Mouse (Mus musculus) neural tube, embryonic 11.5 days (tissue): ENCODE data around the gene Krt16. TPM values are rescaled to one million over a fixed set of nuclear protein-coding genes. Genes with fewer than 3 reads are reported as not detected.
A peak's percentile ranks its signal among the peaks of the same experiment; 100 is the strongest.

Experiments
- ATAC-seq: fragments of 200-750 bp; cut with Nextera tagmentation; 2 replicates; pipeline ENCODE4 v1.8.0; 2017; ENCODE audit warnings: moderate number of reproducible peaks, mild to moderate bottlenecking, moderate TSS enrichment, moderate library complexity; ENCODE audit not compliant: insufficient read depth, low FRiP score, low TSS enrichment
- DNase-seq: peaks from one replicate; pipeline ENCODE4 v3.0.0-alpha.2; 2015; ENCODE audit warnings: low spot score
- H3K27ac ChIP-seq: fragments of 300-500 bp; sonication (generic); 2 replicates; pipeline ENCODE4 v1.5.1; 2014; ENCODE audit warnings: low read depth, mild to moderate bottlenecking, low read length
- H3K27me3 ChIP-seq: fragments of 300-500 bp; sonication (generic); 2 replicates; pipeline ENCODE4 v1.6.1; 2014; ENCODE audit warnings: mild to moderate bottlenecking, low read length, mixed read lengths; ENCODE audit not compliant: control insufficient read depth, insufficient read depth
- H3K36me3 ChIP-seq: fragments of 300-500 bp; sonication (generic); 2 replicates; pipeline ENCODE4 v1.6.1; 2014; ENCODE audit warnings: mild to moderate bottlenecking, low read length, moderate library complexity, mixed read lengths; ENCODE audit not compliant: control insufficient read depth, insufficient read depth
- H3K4me1 ChIP-seq: fragments of 300-500 bp; sonication (generic); 2 replicates; pipeline ENCODE4 v1.6.1; 2014; ENCODE audit warnings: low read length, mixed read lengths; ENCODE audit not compliant: control insufficient read depth, insufficient read depth
- H3K4me2 ChIP-seq: fragments of 300-500 bp; sonication (generic); 2 replicates; pipeline ENCODE4 v1.6.1; 2014; ENCODE audit warnings: low read depth, mild to moderate bottlenecking, moderate library complexity
- H3K4me3 ChIP-seq: fragments of 300-500 bp; sonication (generic); 2 replicates; pipeline ENCODE4 v1.5.1; 2014; ENCODE audit warnings: low read depth, low read length
- H3K9ac ChIP-seq: fragments of 300-500 bp; sonication (generic); 2 replicates; pipeline ENCODE4 v1.6.1; 2014; ENCODE audit warnings: mild to moderate bottlenecking, low read length
- H3K9me3 ChIP-seq: fragments of 300-500 bp; sonication (generic); 2 replicates; pipeline ENCODE4 v1.6.1; 2016; ENCODE audit warnings: low read length; ENCODE audit not compliant: control insufficient read depth
- WGBS: fragments of 180-500 bp; shearing (Covaris S2); extraction: QIAGEN DNeasy Blood & Tissue Kit; methylation state at CpG from one replicate; pipeline ENCODE4 v1.1.7; 2014; 5-methylcytosine and 5-hydroxymethylcytosine counted together
- polyA plus RNA-seq: library from polyadenylated mRNA; unstranded; fragments of >200 nt; fragmentation: Nextera tagmentation; extraction: Ambion mirVana; gene quantifications from 2 replicates; pipeline ENCODE4 v1.2.1, GENCODE M21; 2014

Gene Krt16
- polyA plus RNA-seq, 1 experiment from 2014 or later: not detected

DNA sequence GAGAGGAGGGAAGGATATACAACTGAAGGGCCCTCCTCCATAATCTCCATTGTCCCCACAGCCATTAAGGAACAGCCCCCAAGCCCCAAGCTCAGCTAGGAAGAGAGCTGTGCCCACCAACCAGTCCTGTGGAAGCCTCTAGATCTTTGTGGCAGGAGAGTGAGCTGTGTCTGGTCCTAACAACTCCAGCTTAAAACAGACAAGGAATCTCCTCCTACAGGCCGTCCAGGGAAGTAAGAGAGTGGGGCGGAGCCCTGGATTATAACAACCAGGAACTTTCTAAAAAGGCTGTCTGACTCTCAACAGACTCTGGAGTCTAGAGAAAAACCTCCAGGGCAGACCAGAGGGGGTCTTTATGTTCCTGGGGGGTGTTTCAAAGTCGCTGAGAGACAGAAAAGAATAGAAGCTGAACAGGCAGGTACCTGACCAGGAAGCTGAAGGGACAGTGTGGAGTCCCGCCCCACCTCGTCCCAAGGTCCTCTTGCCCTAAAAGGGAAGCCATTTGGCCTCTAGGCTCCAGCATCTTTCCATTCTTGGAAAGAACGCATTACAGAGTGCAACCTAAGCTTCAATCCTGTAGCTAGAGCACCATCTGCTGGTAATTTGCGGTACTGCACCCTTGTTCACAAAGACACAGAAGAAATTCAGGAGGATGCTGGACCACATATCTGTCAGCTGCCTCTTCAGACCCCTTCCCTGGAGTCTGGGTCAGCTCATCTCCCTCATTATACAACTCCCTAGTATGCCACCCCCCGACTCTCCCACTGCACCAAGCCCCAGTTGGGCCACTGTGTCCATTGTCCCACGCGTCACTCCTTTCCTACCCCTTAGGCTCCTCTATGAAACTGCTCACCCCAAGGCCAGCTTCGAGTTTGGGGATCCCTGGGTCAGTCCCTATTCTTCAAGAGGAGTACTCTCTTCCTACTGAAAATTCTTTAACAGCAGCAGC, 33.2 kb upstream of the Krt16 start:
- Histone ChIP-seq H3K36me3 (no peaks in the 10 kb centered on the region), H3K27me3 (no peaks in the 10 kb centered on the region), H3K9ac (no peak overlapping the region), H3K9me3 (no peaks in the 10 kb centered on the region), H3K4me3 (no peak overlapping the region), H3K4me1 (no peaks in the 10 kb centered on the region), H3K27ac (no peak overlapping the region), H3K4me2 (no peak overlapping the region)
- DNase-seq: peak; percentile 91
- WGBS: 21% methylated on average over 11 of the region's 11 CpGs
- no peak; the same call in 1 of the 2 replicates for ATAC-seq

DNA sequence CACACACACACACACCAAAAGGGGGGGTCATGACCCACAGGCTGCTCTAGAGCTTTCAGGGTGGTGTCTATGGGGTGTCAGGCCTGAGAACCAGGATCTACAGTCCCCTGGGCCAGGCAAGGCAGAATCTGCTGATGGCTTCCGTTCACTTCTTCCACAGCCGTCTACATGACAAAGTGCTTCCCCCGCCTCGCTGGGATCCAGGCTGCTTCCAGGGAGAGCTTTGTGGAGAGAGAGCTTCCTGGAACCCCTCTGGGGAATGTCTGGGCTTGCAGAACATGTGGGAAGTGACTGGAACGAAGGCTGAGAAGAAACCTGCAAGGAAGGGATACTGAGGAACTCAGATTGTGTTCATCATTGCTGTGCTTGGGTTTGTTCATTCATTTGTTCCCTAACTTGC, 30.1 kb upstream of the Krt16 start:
- Histone ChIP-seq H3K27me3 (no peaks in the 10 kb centered on the region), H3K36me3 (no peaks in the 10 kb centered on the region), H3K4me2 (no peak overlapping the region), H3K4me1 (no peaks in the 10 kb centered on the region), H3K27ac (no peak overlapping the region), H3K9me3 (no peaks in the 10 kb centered on the region), H3K4me3 (no peak overlapping the region), H3K9ac (no peak overlapping the region)
- no peak for DNase-seq
- no peak for ATAC-seq
- 71% methylated on average over 5 of the region's 5 CpGs for WGBS

DNA sequence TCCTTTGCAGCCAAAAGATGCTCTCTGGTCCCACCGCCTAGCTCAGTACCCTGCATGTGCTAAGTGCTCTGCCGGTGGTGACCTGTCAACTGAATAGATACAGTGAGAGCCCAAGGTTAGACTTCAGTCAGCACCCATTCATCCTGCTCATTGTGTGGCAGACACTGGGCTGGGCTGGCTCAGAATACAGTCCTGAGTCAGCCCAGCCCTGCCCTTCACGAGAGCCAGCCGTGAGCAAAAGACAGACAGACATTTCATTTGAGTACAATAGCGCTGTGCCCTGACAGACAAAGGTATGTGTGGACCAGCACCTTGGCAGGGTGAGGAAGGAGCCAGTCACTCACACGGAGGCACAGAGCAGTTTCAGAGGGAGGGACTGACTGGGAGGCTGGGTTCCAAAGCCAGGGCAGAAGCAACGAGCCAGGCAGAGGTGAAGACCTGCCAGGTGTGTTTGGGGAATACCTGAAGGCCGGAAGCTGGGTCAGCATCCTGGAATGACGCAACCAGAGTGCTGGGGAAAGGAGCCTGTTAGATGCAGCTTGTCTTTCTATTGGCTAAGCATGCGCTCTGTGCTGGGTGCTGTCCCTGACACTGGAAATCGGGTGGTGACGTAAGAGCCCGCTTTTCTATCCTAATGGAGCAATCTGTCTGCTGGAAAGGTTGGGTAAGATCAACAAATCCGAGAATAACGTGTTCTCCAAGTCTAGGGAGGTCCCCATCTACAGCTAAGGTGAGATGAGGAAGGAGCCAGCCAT, 29.2 kb upstream of the Krt16 start:
- H3K9ac ChIP-seq: no peak overlapping the region
- no peaks in the 10 kb centered on the region for H3K27me3 ChIP-seq
- no peak overlapping the region for H3K27ac ChIP-seq
- WGBS: 82% methylated on average over 15 of the region's 15 CpGs
- no peak overlapping the region for H3K4me2 ChIP-seq
- H3K4me3 ChIP-seq: no peak overlapping the region
- H3K4me1 ChIP-seq: no peaks in the 10 kb centered on the region
- H3K36me3 ChIP-seq: no peaks in the 10 kb centered on the region
- no peaks in the 10 kb centered on the region for H3K9me3 ChIP-seq
- ATAC-seq (no peak), DNase-seq (no peak)

DNA sequence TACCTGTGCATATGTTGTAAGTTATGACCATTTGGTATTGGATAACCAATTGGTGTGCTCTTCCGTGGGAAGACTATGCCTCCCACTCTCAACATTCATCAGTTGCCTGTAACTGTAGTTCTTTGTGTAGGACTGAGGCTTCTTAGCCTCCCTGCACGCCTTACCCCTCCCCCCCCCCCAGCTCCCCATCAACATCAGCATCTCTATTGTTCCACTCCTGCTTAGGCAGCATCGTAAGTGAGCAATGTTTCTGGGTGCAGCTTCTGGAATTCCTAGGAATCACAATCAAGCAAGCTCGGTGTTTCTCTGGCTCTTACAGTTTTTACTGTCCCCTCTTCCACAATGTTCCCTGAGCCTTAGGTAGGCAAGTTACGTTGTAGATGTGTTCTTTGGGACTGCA, 26.8 kb upstream of the Krt16 start:
- 52% methylated on average over 5 of the region's 5 CpGs for WGBS

DNA sequence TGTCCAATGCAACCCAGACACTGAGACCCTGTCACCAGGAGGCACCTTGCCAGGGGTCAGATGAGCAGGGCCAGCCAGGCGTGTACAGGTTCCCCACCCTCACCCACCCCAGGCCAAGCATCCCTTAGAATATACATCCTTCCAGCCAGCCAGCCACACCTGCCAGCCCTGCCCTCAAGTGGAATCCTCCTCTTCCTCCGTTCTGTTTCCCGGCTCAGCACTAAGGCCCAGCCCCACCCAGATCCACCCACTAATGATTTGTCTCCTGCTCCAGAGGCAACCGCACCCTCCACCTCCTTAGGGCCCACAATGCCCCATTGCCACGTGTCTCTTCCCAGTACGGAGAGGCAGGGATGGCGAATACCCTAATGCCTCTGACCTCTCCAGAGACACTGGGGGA, 26.0 kb upstream of the Krt16 start:
- no peak overlapping the region for H3K4me3 ChIP-seq
- 71% methylated on average over 7 of the region's 7 CpGs for WGBS
- H3K27ac ChIP-seq: no peak overlapping the region

More for the DNA sequence above, 26.8 kb upstream of the Krt16 start:
- ATAC-seq (no peak), DNase-seq (no peak)
- Histone ChIP-seq H3K9me3 (no peaks in the 10 kb centered on the region), H3K4me1 (no peaks in the 10 kb centered on the region), H3K27ac (no peak overlapping the region), H3K36me3 (no peaks in the 10 kb centered on the region), H3K4me3 (no peak overlapping the region), H3K27me3 (no peaks in the 10 kb centered on the region), H3K4me2 (no peak overlapping the region), H3K9ac (no peak overlapping the region)

DNA sequence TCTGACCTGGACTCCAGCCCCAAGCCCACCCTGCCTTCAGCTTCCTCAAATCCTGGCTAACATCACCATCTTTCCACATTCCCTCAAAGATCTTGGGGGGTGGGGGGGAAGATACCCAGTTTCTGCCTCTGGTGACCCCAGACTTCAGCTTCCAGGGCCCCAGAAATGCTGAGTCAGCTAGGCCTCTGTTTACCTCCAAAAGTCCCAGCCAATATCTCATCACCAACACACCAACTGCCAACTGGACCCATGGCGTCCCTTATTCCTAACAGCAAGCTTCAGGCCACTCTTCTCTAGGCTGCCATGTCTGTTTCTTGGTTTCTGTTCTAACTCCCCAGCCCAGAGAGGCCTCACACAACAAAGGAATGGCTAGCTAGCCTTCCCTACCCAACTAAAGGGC, 23.2 kb upstream of the Krt16 start:
- DNase-seq (no peak), ATAC-seq (no peak)
- Histone ChIP-seq H3K36me3 (no peaks in the 10 kb centered on the region), H3K9me3 (no peaks in the 10 kb centered on the region), H3K27ac (no peak overlapping the region), H3K4me3 (no peak overlapping the region), H3K27me3 (no peaks in the 10 kb centered on the region), H3K4me2 (no peak overlapping the region), H3K4me1 (no peaks in the 10 kb centered on the region), H3K9ac (no peak overlapping the region)
- 100% methylated on average over 1 of the region's 1 CpGs for WGBS

More for the DNA sequence above, 26.0 kb upstream of the Krt16 start:
- Histone ChIP-seq H3K9me3 (no peaks in the 10 kb centered on the region), H3K9ac (no peak overlapping the region), H3K36me3 (no peaks in the 10 kb centered on the region), H3K4me2 (no peak overlapping the region), H3K4me1 (no peaks in the 10 kb centered on the region), H3K27me3 (no peaks in the 10 kb centered on the region)
- DNase-seq (no peak), ATAC-seq (no peak)

DNA sequence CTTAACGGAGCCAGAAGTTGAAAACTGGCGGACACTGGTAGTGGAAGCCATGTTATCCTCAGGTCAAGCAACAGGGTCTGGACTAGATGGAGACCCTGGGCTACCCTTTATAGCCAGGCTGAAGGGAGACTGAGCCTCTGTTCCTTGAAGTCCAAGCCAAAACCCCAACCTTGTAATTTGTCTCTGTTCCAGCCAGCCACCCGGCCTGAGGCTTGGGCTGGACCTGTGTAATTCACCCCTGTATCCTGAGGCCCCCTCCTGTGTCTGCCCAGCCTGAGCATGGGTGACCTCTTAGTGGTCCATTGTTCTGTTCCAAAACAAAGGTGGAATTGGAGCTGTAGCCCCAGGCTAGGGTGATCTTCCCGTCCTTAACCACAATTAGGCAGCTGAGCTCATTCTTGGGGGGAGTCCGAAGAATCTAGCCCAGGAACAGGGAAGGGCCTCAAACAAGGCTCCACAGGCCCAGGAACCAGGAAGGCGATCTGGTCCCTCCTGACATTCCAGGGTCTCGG, 21.2 kb upstream of the Krt16 start, which contains the start of gene Krt42:
TSS of gene Krt42 (minus strand) at position 51 of the 512 bp plus-strand sequence.
- no peaks in the 10 kb centered on the region for H3K36me3 ChIP-seq
- no peak within 1 kb of the TSS for H3K4me2 ChIP-seq
- ATAC-seq (no peak), DNase-seq (no peak)
- no peak within 1 kb of the TSS for H3K4me3 ChIP-seq
- H3K27ac ChIP-seq: no peak within 1 kb of the TSS
- no peaks in the 10 kb centered on the region for H3K4me1 ChIP-seq
- no peak within 1 kb of the TSS for H3K9ac ChIP-seq
- H3K9me3 ChIP-seq: no peaks in the 10 kb centered on the region
- H3K27me3 ChIP-seq: no peaks in the 10 kb centered on the region
- WGBS: 86% methylated on average over 7 of the region's 7 CpGs

DNA sequence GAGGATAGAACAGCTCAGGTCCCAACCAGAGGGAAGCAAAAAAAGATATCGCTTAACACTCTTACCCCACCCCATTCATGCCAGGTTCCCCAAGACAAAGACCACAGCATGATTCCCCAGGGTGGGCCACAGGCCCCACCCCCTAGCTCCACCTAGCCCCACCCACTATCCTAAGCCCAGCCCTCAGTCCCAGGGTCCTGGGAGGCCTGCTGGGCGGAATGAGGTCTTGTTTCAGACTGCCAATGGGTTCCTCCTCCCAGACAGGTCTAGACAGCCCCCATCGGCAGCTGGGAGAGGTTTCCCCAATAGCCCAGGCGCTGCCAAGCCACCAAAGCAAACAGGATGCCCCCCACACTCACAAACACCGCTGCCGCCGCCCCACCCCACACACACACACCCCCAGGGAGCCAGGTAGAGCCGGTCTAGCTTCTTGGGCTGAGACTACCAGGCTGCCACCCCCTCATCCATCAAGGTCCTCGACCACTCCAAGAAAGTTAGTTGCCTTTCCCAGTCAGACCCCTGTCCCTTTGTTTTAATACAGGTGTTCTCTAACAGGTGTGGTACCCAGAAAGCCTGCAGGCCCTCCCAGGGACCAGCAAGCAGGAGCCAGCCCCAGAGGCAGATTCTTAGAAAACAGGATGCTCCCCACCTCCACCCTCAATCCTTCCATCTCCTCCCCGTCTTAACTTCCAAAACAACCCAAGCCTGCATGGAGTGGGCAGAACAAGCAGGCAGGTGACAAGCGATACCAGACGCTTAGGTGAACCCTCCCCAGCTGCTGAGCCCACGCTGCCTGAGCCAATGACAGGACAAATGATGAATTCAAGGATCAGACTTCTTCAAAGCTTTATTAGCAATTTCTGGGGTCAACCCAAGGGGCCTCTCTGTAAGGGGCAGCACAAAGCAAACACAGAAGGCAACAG, 13.6 kb upstream of the Krt16 start:
- Histone ChIP-seq H3K27me3 (no peaks in the 10 kb centered on the region), H3K9ac (no peak overlapping the region), H3K4me2 (no peak overlapping the region), H3K27ac (no peak overlapping the region), H3K4me3 (no peak overlapping the region), H3K36me3 (no peaks in the 10 kb centered on the region), H3K9me3 (no peaks in the 10 kb centered on the region), H3K4me1 (no peaks in the 10 kb centered on the region)
- DNase-seq (no peak), ATAC-seq (no peak)
- 26% methylated on average over 13 of the region's 13 CpGs for WGBS
